Mouse (Mus musculus) cerebellum, postnatal 25 days (tissue): ENCODE data around the gene Olfr286.

ENCODE experiments used
- DNase-seq, 2 experiments: peaks; one replicate each; pipeline ENCODE4 v3.0.0; 2021; ENCODE audit warnings: mixed read lengths in 2 of 2

Gene Olfr286

DNA sequence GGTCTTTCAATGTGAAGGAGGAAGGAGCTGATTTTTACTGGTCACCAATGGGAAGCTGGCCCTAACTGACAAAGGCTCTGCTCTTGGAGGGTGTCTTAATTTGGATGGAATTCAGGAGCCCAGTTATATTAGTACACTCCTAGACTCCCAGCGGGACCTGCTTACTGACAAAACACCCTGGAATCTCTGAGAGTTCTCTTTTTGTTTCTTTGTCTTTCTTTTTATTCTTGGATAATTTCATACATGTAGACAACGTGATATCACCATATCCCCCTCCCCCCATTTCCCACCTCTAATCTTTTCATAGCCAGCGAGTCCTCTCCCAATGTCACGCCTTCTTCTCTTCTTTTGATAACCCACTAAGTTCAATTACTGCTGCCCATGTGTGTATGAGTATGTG is at the start of gene Olfr286:
Olfr286 (minus strand) TSS at position 101 of the 400 bp plus-strand sequence.
- no peak for DNase-seq

DNA sequence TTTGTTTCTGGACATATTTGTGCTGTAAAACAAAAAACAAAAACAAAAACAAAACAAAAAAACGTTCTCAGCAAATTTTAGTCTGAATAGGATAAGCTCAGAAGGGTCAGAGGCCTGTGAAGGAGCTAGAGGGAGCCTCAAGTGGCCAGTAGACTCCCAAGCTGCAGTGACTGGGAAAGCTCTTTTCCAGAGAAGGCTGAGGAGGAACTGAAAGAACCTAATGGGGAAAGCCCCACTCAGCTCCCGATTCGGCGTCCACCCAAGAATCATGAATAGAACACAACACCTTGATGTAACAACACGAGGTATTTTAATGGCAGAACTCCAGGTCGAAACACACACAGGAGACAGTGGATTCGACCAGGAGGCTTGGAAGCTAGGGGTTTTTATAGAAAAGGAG is 23.5 kb upstream of the Olfr286 start:
- no peak for DNase-seq

DNA sequence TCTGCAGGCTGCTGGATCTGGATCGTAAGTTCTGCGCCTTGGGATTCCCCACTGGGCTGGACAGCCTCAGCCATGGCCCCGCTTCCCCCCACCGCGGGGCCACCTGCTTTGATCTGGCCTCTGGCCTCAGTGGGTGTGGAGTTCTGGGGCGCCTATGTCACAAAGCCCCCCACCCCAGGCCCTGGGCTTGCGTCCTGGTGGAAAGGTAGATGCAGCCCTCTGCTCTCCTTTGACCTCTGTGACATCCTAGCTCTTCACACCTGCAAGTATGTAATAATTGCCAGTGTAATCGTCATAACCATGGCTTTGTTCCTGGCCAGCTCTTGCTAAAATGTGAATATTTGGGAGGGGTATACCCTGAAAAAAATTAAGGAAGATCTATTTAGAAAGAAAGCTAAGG is 22.9 kb upstream of the Olfr286 start, which contains the start of gene H1fnt:
H1fnt (minus strand) TSS at position 101 of the 400 bp plus-strand sequence.
- DNase-seq = no peak

DNA sequence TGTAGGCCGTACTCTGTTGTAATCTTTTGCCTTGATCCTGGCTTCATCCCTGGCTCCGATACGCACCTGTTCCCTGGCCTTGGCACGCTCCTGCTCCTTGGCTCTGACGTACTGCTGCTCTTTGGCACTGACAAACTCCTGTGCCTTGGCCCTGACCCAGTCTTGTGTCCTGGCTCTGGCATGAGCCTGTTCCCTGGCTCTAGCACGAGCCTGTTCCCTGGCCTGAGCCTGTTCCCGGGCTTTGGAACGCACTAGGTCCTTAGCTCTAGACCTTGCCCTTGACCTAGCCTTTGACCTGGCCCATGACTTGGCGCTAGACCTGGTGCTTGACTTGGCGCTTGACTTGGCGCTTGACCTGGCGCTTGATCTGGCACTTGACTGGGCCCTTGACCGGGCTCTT is 22.0 kb upstream of the Olfr286 start:
- DNase-seq = peak; percentile 60 to 74

DNA sequence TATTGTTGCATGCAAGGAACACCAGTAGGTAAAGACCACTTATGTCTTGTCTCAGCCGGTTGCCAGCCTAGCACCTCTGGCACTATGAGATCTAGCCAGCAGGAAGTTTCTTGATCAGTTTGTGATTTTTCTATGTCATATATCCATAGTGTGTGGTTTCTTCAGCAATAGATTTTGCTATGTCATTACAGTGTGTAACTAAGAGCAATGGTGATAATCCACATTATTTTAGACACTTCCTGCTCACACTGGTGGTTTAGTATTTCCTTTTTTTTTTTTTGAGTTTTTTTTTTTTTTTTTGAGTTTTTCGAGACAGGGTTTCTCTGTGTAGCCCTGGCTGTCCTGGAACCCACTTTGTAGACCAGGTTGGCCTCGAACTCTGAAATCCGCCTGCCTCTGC is 1.2 kb upstream of the Olfr286 start:
- no peak for DNase-seq

DNA sequence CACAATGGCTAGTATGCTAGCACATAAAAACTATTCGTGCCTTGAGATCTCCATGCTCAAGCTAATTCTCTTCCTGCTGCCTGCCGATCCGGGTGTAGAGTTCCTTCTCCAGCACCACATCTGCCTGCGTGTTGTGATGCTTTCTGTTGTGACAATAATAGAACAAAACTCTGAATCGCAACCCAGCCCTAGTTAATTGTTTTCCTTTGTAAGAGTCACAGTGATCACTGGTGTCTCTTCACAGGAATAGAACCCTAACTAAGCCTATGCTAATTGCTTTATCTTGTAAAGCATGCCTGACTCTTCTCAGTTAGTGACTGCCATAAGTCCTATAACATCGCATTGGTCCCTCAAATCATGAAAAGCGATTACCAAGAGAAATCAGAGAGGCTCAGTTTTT is 8.2 kb downstream of the Olfr286 start:
- DNase-seq = no peak

DNA sequence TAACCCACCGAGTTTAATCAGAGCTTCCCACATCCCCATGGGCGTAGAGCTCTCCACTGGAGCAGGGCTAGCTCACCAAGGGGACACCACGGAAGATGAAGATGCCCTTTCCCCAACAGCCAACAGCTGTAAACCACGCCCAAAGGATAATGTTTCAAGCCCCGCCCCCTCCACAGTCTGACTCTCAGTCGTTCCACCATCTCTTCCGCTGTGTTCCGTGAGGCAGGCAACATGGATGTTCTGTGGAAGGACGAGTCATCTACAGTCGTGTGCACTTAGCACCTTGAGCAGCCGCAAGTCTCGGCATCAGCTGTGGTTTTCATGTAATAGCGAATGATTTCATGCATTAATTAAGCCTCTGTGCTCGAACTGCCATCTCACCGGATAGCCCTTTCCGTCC is 8.6 kb downstream of the Olfr286 start:
- DNase-seq = no peak

DNA sequence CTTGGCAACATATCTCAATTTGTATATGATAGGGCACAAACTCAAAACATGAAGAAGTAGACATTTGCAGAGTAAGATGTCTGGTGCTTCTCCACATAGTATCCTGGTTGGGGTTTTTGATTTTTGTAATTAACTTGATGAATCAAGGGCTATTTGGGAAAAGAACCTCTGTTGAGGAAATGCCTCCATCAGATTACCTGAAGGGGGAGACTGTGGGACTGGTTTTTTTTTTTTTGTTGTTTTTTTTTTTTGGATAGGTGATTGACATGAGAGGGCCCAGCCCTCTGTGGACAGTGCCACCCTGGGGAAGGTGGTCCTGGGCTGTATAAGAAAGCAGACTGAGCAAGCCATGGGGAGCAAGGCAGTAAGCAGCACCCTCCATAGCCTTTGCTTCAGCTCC is 11.9 kb downstream of the Olfr286 start:
- no peak for DNase-seq

DNA sequence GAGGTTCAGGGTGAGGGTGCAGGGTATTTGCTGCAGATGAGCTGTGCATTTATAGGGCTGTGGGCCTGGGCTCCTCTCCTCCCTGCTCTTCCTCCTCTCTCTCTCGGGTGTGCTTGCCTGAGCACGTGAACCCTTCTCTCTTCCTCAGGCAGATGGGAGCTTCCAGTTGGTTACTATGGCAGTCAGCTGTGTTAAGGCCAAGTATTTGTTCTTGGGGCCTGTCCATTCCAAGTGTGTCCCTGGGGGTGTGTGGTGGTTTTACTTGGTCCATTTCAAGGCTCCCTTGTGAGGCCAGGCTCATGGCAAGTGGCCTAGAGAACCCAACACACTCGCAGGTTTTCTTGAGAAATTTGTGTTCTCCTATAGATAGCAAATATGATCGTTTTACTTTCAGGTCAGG is 13.4 kb downstream of the Olfr286 start, which contains the start of the genes Gm44579 and Olfr287:
Gm44579 (minus strand) TSS at position 101 of the 400 bp plus-strand sequence.
Olfr287 (minus strand) TSS at position 180 of the 400 bp plus-strand sequence.
- no peak for DNase-seq

DNA sequence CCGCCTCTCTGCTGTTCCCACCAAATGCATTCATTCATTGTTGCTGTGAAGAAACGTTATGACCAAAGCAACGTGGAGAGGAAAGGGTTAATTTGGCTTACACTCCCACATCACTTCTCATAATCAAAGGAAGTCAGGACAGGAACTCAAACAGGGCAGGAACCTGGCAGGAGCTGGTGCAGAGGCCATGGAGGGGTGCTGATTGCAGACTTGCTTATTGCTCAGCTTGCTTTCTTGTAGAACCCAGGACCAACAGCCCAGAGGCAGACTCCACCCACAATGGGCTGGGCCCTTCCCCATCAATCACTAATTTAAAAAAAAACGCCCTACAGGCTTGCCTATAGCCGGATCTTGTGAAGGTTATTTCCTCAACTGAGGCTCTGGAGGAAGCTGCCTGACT is 20.1 kb downstream of the Olfr286 start:
- no peak for DNase-seq

DNA sequence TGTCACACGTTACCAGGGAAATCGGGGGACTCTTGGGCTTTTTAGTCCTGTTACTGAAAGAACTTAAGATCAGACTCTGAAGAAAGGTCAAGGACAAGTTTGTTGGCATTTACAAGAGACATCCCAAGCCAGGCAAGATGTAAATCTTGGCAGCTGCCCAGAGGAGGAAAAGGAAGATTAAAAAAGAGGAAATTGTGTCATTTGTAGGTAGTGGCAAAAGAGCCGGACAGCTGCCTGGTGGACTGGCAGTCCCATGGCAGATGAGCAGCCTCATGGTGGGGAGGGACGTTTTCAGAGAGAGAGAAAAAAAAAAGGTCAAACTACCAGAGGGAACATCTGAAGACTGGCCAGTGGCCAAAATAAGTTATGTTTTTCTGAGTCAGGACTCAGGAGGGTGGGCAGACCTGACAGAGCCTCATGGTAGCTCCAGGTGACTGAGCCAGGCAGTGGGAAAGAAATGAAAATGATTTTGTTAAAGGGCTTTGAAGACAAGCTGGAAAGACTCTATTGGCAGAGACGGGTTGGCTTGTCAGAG is 20.8 kb downstream of the Olfr286 start:
- DNase-seq = no peak

DNA sequence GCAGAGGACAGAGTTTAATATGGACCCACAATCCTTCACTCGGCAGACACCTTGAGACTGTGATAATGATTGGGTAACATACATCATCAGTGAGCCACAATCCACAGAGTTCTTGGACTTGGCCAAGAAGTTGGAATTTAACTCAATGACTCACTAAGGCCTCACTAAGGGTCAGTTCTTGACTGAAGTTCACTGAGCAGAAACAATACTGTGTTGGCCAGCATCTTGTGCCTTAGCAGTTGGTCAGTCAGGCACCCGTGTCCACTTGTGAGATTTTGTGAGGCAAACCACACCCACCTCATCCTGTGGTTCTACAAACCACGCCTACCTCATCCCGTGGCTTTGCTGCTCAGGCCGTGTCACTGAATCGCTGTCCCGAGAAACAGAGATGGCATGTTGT is 24.6 kb downstream of the Olfr286 start:
- no peak for DNase-seq

DNA sequence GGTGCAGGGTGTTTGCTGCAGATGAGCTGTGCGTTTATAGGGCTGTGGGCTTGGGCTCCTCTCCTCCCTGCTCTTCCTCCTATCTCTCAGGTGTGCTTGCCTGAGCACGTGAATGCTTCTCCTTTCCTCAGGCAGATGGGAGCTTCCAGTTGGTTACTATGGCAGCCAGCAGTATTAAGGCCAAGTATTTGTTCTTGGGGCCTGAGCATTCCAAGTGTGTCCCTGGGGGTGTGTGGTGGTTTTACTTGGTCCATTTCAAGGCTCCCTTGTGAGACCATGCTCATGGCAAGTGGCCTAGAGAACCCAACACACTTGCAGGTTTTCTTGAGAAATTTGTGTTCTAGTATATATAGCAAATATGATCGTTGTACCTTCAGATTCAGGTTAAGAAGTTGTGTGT is 38.8 kb downstream of the Olfr286 start, which contains the start of gene Olfr288:
Olfr288 (minus strand) TSS at position 101 of the 400 bp plus-strand sequence.
- DNase-seq = no peak

DNA sequence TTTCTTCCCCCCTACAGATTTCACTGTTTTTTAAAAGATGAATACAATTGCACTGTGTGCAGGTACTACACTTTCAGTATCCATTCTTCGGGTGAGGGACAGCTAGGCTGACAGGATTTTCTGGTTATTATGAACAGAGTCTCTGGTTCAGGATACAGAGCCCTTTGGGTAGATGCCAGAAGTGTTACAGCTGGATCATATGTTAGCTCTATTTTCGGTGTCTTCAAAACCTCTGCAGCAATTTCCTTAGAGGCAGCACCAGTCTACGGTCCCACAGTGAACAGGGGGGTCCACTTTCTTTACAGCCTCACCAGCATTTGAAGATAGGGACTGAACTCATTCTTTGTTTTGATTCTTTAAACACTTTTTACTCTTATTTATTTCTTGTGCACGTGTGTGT is 49.8 kb downstream of the Olfr286 start:
- DNase-seq = no peak

DNA sequence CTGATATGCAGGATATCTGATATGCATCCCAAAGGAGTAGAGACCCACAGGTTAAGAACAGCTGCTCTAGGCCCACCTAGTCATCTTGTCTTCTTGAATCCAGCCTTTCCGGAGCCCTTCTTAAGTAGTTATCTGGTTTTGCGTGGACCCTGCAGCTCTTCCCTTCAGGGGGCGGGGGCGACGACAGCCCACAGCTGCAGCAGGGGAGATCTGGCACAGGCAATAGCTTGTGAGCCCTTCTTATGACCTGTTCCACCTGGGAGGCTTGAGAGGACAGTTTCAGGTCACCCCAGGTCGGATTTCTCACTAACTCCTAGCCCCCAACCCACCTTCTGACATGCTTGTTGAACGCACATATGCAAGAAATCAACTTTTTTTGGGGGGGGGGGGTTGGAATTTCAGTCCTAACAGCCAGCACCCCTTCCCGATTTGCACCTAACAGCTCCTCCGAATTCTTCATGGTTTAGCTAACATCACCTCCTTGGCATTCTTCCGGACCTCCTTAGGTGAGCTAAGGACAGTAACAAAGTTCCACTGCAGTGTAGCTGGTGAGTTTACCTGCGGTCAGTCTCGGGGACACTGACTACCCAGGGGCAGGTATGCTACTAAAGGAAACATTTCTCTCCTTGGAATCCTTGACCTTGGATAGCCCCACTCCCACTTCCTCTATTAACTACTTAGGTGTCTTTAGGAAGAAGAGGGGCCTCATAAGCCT is 52.2 kb downstream of the Olfr286 start:
- DNase-seq = peak; percentile 15 to 30

DNA sequence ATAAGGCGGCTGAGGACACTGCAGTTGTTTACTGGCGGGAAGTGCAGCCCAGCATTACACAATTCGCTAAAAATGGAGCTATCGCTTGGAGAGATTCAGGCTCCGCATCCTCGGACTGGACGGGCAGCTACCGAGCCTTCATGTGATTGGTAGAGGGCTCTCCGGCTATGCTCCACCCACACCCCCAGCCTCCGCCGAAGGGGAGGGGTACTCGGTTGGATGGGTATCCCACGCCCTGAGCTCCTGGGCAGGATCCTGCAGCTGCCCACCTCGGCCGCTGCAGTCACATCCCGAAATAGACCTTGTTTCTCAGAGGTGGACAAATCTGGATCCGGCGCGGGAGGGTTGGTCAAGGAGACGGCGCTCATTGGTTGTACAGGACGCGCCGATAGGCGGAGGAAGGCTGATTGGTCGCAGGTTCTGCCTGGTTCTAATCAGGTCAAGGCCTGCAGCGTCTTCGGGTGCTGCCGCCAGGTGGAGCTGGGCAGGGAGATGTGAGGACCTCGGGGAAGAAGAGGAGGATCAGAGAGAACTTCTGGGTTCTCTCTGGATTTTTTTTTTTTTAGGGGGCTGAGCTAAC is 53.0 kb downstream of the Olfr286 start:
- peak; percentile 97 for DNase-seq

DNA sequence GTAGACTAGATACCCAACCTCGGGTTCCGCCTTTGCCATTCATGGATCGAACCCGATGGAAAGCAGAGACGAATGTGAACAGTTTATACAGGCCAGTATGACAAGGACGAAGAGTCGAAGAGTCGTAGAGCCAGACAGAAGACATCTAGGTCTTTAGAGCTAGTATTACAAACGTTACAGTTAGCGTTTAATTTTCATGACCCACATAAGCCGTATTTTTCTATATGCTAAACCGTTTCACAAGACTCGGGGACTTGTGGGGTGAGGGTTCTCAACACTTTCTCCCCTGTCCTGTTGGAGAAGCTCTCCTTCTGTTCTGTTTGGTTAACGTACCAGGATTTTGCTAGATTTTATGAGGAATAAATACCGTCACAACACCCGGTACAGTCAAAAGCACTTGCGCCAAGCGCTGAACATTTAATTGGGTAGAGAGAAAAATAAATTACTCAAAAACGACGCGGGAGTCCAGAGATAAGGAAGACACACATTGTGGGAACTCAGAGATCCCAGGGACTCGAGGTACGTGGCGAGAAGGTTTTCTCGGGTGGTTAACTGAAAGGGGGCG is 53.6 kb downstream of the Olfr286 start:
- DNase-seq = peak; percentile 20 to 35

DNA sequence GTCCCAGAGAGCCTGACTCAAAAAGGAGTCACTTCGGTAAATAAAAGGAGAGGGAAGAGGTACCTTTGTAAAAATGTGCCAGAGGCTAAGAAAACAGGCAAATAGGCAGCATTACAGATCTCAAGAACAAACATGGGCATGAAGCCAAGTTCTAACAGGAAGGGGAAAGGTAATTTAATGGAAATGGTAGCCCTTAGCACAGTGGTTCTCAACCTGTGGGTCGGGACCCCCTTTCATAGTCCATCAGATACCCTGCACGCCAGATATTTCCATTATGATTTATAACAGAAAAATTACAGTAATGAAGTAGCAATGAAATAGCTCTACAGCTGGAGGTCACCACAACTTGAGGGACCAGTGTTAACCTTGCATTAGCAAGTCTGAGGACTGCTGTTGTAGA is 56.9 kb downstream of the Olfr286 start:
- DNase-seq = no peak
